Mouse (Mus musculus): ENCODE measurements around the gene Ccnb2.

Gene Ccnb2

GRCm38 (mm10) chr9:70384958-70385728 lies 36.2 kb downstream of the Ccnb2 start:
- DNase-seq (ENCODE audit: low read depth in 2 of 2, low spot score in 2 of 2) = no peak

GRCm38 (mm10) chr9:70384494-70384893 lies 36.9 kb downstream of the Ccnb2 start:
- DNase-seq (ENCODE audit: low read depth in 2 of 2, low spot score in 2 of 2) = no peak

- no peak for DNase-seq (ENCODE audit: low read depth in 2 of 2, low spot score in 2 of 2)
Observed at GRCm38 (mm10) chr9:70383750-70384149, 37.6 kb downstream of the Ccnb2 start.

- no peak for DNase-seq (ENCODE audit: low read depth in 2 of 2, low spot score in 2 of 2)
Observed at GRCm38 (mm10) chr9:70382091-70382490, 39.3 kb downstream of the Ccnb2 start.

- DNase-seq (ENCODE audit: low read depth in 2 of 2, low spot score in 2 of 2) = no peak
Observed at GRCm38 (mm10) chr9:70379502-70380467, 41.6 kb downstream of the Ccnb2 start.

- no peak for DNase-seq (ENCODE audit: low read depth in 2 of 2, low spot score in 2 of 2)
Observed at GRCm38 (mm10) chr9:70371638-70372037, 49.7 kb downstream of the Ccnb2 start.

GRCm38 (mm10) chr9:70366898-70367297 lies 54.4 kb downstream of the Ccnb2 start:
- DNase-seq (ENCODE audit: low read depth in 2 of 2, low spot score in 2 of 2) = no peak

- DNase-seq (ENCODE audit: low read depth in 2 of 2, low spot score in 2 of 2) = no peak
Observed at GRCm38 (mm10) chr9:70365915-70366314, 55.4 kb downstream of the Ccnb2 start.

- DNase-seq (ENCODE audit: low read depth in 2 of 2, low spot score in 2 of 2) = no peak
Observed at GRCm38 (mm10) chr9:70364741-70365140, 56.6 kb downstream of the Ccnb2 start.

- no peak for DNase-seq (ENCODE audit: low read depth in 2 of 2, low spot score in 2 of 2)
Observed at GRCm38 (mm10) chr9:70359402-70360131, 61.8 kb downstream of the Ccnb2 start.

Data from CD8-positive naive resting alpha-beta T cell, adult 2 months (primary cell).